Mouse (Mus musculus): ENCODE results near the gene Rdh8.

Gene Rdh8

GRCm38 (mm10) chr9:20818236-20818635 lies at the start of gene Rdh8:
Gene Rdh8, plus strand, starts transcription at chr9:20818503.
- no peak for DNase-seq (ENCODE audit: low spot score in 2 of 2)

GRCm38 (mm10) chr9:20781286-20781685 lies 37.0 kb upstream of the Rdh8 start:
- no peak for DNase-seq (ENCODE audit: low spot score in 2 of 2)

GRCm38 (mm10) chr9:20785055-20785454 lies 33.2 kb upstream of the Rdh8 start:
- no peak for DNase-seq (ENCODE audit: low spot score in 2 of 2)

- DNase-seq (ENCODE audit: low spot score in 2 of 2), result no peak
These were observed 30.3 kb upstream of the Rdh8 start for GRCm38 (mm10) chr9:20787992-20788391.

GRCm38 (mm10) chr9:20789651-20790050 lies 28.7 kb upstream of the Rdh8 start:
- no peak for DNase-seq (ENCODE audit: low spot score in 2 of 2)

- DNase-seq (ENCODE audit: low spot score in 2 of 2), result no peak
These were observed 28.0 kb upstream of the Rdh8 start for GRCm38 (mm10) chr9:20790345-20790744.

GRCm38 (mm10) chr9:20794108-20794806 lies 24.0 kb upstream of the Rdh8 start:
- DNase-seq (ENCODE audit: low spot score in 2 of 2), result peak in 1 of 2 experiments; percentile 19

- peak in 1 of 2 experiments; percentile 49 for DNase-seq (ENCODE audit: low spot score in 2 of 2)
These were observed 13.8 kb upstream of the Rdh8 start for GRCm38 (mm10) chr9:20804266-20805158.

- DNase-seq (ENCODE audit: low spot score in 2 of 2), result no peak
These were observed 13.2 kb upstream of the Rdh8 start for GRCm38 (mm10) chr9:20805159-20805495.

GRCm38 (mm10) chr9:20805706-20806105 lies 12.6 kb upstream of the Rdh8 start:
- DNase-seq (ENCODE audit: low spot score in 2 of 2), result no peak

GRCm38 (mm10) chr9:20810271-20810670 lies 8.0 kb upstream of the Rdh8 start:
- no peak for DNase-seq (ENCODE audit: low spot score in 2 of 2)

- DNase-seq (ENCODE audit: low spot score in 2 of 2), result no peak
These were observed 7.5 kb upstream of the Rdh8 start for GRCm38 (mm10) chr9:20810773-20811172.

- no peak for DNase-seq (ENCODE audit: low spot score in 2 of 2)
These were observed 5.6 kb upstream of the Rdh8 start for GRCm38 (mm10) chr9:20812537-20813271.

- DNase-seq (ENCODE audit: low spot score in 2 of 2), result no peak
These were observed 3.6 kb upstream of the Rdh8 start, which contains the start of gene Col5a3 for GRCm38 (mm10) chr9:20814521-20815272. Gene Col5a3, minus strand, starts transcription at chr9:20815067.

- no peak for DNase-seq (ENCODE audit: low spot score in 2 of 2)
These were observed 1.7 kb downstream of the Rdh8 start for GRCm38 (mm10) chr9:20820001-20820400.

- DNase-seq (ENCODE audit: low spot score in 2 of 2), result peak in 1 of 2 experiments; percentile 30
These were observed 4.5 kb downstream of the Rdh8 start for GRCm38 (mm10) chr9:20822821-20823220.

GRCm38 (mm10) chr9:20825781-20826180 lies 7.5 kb downstream of the Rdh8 start:
- no peak for DNase-seq (ENCODE audit: low spot score in 2 of 2)

- no peak for DNase-seq (ENCODE audit: low spot score in 2 of 2)
These were observed 9.8 kb downstream of the Rdh8 start for GRCm38 (mm10) chr9:20828127-20828526.

- DNase-seq (ENCODE audit: low spot score in 2 of 2), result peak; percentile 93 to 97
These were observed 12.8 kb downstream of the Rdh8 start for GRCm38 (mm10) chr9:20830901-20831643.

- no peak for DNase-seq (ENCODE audit: low spot score in 2 of 2)
These were observed 16.6 kb downstream of the Rdh8 start for GRCm38 (mm10) chr9:20834881-20835280.

All from frontal cortex, postnatal 25 days (tissue).